Mouse (Mus musculus): ENCODE data around the gene Krtap9-5.

The Krtap9-5 gene

DNA sequence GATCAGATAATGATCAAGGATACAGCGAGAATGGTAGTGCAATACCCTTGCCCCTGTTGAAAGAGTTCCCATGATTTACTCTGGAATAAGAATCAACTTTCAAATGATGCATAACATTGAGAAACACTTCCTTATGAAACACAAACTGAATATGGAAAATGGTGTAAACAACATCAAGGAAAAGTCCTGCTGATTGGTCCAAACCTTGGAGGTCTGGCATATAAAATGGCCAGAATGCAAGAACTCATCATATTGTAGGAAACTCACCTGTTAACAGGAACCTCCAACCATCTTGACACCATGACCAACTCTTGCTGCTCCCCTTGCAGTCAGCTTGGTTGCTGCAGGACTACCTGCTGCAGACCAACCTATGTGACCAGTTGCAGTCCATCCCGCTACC is at the start of gene Krtap9-5:
TSS of gene Krtap9-5 (plus strand) at position 301 of the 400 bp plus-strand sequence.
- DNase-seq (ENCODE audit: low spot score), result no peak

DNA sequence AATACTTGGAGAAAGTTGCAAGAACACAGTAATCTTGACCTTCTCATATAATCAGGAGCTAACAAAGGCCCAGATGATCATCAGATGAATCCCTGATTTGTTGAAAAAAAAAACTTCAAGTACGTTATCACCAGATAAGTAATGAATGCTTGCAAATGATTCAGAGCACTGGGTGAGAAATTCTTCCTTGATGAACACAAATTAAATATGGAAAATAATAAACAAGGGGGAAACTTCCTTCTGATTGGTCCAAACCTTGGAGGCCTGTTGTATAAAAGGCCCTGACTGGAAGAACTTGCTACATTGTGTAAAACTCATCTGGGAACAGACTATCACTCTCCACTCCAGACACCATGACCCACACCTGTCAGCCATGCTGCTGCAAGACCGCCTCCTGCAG is 40.7 kb upstream of the Krtap9-5 start, which contains the start of gene Krtap31-1:
TSS of gene Krtap31-1 (plus strand) at position 301 of the 400 bp plus-strand sequence.
- DNase-seq (ENCODE audit: low spot score), result no peak

GRCm38 (mm10) chr11:99914451-99914850 is 33.8 kb upstream of the Krtap9-5 start, which contains the start of gene Gm11565:
Gm11565 (plus strand) TSS chr11:99914751.
- no peak for DNase-seq (ENCODE audit: low spot score)

GRCm38 (mm10) chr11:99935991-99936390 is 12.3 kb upstream of the Krtap9-5 start, which contains the start of gene Krtap31-2:
Krtap31-2 (plus strand) TSS chr11:99936291.
- no peak for DNase-seq (ENCODE audit: low spot score)

- DNase-seq (ENCODE audit: low spot score), result no peak
Observed at GRCm38 (mm10) chr11:99937751-99938264, 10.5 kb upstream of the Krtap9-5 start.

DNA sequence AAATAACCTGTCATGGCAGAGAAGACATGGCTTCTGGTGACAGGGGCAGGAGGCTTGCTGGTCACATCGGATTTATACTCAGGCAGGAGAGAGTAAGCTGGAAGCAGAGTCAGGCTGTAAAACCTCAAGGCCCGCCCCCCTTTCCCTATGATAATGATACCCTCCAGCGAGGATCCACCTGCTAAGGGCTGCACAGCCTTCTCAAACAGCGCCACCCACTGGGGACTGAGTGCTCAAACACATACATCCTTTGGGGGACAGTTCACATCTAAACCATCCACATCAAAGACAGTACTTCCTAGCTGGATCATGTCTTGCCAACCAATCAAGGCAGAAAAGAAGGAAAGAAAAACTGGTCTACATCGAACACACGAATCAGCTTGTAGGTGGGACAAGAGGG is 15.9 kb downstream of the Krtap9-5 start:
- no peak for DNase-seq (ENCODE audit: low spot score)

DNA sequence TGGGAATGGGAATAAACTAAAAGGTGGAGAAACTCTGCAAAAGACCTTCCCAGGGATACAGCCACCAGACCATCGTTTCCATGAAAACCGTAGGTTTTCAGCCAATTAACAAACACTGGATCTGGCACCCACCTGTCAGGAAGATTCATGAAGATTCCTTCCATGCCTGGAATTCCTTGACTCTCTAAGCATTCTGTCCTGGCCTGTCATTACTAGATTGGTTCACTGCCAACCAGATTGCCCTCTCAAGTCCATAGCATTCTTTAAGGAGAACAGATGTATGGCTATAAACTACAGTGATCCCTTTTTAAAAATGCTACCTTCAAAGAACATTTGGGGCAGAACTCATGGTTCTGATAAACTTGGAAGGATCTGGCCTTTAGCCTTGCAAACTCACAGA is 17.7 kb downstream of the Krtap9-5 start:
- no peak for DNase-seq (ENCODE audit: low spot score)

- DNase-seq (ENCODE audit: low spot score), result no peak
Observed at GRCm38 (mm10) chr11:99978953-99979352, 30.7 kb downstream of the Krtap9-5 start, which contains the start of gene Krtap29-1. Krtap29-1 (minus strand) TSS chr11:99979053.

DNA sequence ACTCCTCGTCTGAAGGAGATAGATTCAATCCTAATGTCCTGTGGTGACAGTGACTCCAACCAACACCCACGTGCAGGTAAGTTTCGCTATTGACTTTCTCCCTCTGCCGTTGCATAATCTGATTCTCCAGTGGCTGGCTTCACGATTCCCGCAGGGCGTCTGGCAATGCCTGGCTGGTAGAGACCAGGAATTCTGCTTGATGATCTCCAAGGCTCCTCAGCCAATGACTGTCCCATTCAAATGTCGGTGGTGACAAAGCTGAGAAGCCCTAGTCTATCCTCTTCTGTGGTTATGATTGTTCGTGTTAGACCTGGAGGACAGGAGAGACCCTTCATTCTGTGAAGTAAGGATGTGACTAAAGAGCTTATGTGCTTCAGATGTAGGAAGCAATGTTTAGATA is 34.5 kb downstream of the Krtap9-5 start:
- no peak for DNase-seq (ENCODE audit: low spot score)

GRCm38 (mm10) chr11:99983442-99983841 is 35.2 kb downstream of the Krtap9-5 start:
- no peak for DNase-seq (ENCODE audit: low spot score)

DNA sequence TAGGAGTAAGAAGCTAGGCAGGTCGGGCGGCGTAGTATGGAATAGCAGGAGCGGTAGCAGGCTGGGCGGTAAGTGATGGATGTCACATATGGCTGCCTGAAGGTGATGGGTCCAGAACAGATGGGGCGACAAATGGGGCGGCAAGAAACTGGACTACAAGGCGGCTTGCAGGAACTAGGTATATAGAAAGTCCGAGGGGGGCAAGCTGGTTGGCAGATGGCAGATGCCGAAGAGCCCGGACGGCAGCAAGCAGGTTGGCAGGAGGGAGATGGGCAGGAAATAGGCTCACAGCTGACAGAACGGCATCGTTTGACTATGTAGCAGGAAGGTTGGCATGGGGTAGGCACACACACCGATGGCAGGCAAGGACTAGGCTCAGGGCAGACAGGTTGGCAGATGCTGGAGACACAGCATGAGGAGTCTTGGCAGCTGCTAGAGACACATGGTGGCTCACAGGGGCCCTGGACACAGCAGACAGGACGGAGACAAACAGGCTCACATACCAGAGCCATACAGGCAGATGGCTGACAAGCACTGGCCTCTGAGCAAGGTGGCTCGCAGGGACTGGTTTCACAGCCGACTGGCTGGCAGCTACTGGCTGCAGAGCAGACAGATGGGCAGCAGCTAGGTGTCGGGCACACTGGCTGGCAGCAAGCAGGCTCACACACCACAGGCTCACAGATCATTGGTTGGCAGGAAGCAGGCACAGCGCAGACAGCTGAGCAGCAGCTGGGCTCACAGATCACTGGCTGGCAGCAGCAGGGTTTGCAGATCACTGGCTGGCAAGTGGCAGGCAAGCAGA is 37.2 kb downstream of the Krtap9-5 start:
- DNase-seq (ENCODE audit: low spot score), result peak; percentile 17

DNA sequence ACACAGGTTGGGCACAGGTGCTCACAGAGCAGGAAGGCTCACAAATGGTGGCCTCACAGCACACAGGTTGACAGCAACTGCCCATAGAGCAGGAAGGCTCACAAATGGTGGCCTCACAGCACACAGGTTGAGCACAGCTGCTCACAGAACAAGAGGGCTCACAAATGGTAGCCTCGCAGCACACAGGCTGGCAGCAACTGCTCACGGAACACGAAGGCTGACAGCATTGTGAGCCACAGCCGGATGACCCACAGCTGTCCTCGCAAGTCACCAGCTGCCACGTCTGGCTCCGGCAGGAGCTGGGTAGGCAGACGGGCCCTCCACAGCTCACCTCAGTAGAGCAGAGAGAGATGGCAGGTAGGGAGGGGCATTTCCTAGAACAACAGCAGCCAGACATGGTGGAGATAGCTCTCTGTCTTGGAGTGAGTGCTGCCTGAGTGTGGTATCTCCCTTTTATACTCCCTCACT is 37.9 kb downstream of the Krtap9-5 start, which contains the start of gene Krtap16-1:
TSS of gene Krtap16-1 (minus strand) at position 418 of the 468 bp plus-strand sequence.
- DNase-seq (ENCODE audit: low spot score), result no peak

GRCm38 (mm10) chr11:99988530-99988929 is 40.3 kb downstream of the Krtap9-5 start:
- DNase-seq (ENCODE audit: low spot score), result no peak

- DNase-seq (ENCODE audit: low spot score), result no peak
Observed at GRCm38 (mm10) chr11:99989881-99990405, 41.7 kb downstream of the Krtap9-5 start.

- DNase-seq (ENCODE audit: low spot score), result no peak
Observed at GRCm38 (mm10) chr11:99990571-99990970, 42.3 kb downstream of the Krtap9-5 start.

DNA sequence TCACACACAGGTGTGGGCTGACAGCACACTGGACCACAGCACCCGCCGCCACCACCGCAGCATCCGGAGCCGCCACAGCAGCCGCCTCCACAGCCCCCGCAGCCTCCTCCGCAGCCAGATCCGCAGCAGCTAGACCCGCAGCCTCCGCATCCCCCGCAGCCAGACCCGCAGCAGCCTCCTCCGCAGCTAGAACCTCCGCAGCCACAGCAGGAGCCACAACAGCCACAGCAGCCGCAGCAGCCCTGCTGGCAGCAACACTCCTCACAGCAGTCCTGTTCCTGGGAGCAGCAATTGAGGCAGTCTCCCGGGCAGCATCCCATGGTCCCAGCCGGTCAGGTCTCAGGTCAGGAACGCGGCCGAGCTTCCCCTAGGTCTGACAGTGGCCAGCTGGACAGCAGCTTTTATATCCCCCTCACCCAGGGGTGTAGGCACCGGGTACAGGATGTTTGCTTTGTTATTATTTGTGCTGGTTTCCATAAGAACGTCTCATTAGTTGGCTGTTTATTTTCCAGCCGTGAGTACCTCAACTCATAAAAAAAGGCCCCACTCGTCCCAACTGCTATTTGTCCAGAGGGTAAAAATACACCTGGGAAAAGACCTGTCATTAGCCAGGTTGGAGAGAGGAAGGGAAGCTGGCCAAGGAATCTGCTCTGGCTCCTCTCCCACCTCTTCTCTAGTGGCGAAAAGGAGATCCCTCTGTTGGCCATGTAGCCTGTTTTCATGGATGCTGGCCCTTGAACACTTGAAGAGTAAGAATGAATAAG is 45.5 kb downstream of the Krtap9-5 start, which contains the start of gene Krtap17-1:
TSS of gene Krtap17-1 (minus strand) at position 375 of the 764 bp plus-strand sequence.
- DNase-seq (ENCODE audit: low spot score), result no peak

GRCm38 (mm10) chr11:99994384-99994661 is 46.0 kb downstream of the Krtap9-5 start:
- no peak for DNase-seq (ENCODE audit: low spot score)

GRCm38 (mm10) chr11:99999091-99999490 is 50.8 kb downstream of the Krtap9-5 start:
- DNase-seq (ENCODE audit: low spot score), result no peak

All from layer of hippocampus, adult 9-10 months (tissue).